Mouse (Mus musculus) B cell, adult 62 days (primary cell): ENCODE measurements around the gene Bola2. TPM values are rescaled to one million over a fixed set of nuclear protein-coding genes. Genes with fewer than 3 reads are reported as not detected.

Source experiments
- total RNA-seq: library from RNA; stranded (reverse); gene quantifications from 4 replicates; pipeline ENCODE4 v1.2.4, GENCODE M21; 2023

Bola2 gene
- 90.9 to 132 TPM (median 97.6 TPM) in 4 replicates for total RNA-seq

GRCm38 (mm10) chr7:126695210-126695611, at the start of gene Bola2:
Gene Bola2 (plus strand): TSS chr7:126695401.

GRCm38 (mm10) chr7:126649231-126650051, 45.8 kb upstream of the Bola2 start, which contains the start of gene Sgf29:
Gene Sgf29 (plus strand): TSS chr7:126649309.

GRCm38 (mm10) chr7:126676207-126676606, 19.0 kb upstream of the Bola2 start, which contains the start of gene Sult1a1:
Gene Sult1a1 (minus strand): TSS chr7:126676432.

GRCm38 (mm10) chr7:126695631-126696207, 518 bp downstream of the Bola2 start, which contains the start of gene Slx1b:
Gene Slx1b (minus strand): TSS chr7:126695784.

GRCm38 (mm10) chr7:126707442-126708174, 12.4 kb downstream of the Bola2 start, which contains the start of gene Coro1a:
Gene Coro1a (minus strand): TSS chr7:126707787.

Other genes with a start within 250 kb of the Bola2 start
- gene Atp2a1, start 232.3 kb upstream of the Bola2 start, total RNA-seq = 0.15 to 0.72 TPM (median 0.34 TPM) in 4 replicates
- 69.8 to 81.3 TPM (median 71.0 TPM) in 4 replicates for gene Sh2b1, start 220.0 kb upstream of the Bola2 start, total RNA-seq
- gene Tufm, start 208.0 kb upstream of the Bola2 start, total RNA-seq = 46.5 to 61.1 TPM (median 51.6 TPM) in 4 replicates
- gene Atxn2l, start 192.0 kb upstream of the Bola2 start, total RNA-seq = 208 to 212 TPM (median 210 TPM) in 4 replicates
- 130 to 146 TPM (median 143 TPM) in 4 replicates for gene Eif3c, start 129.0 kb upstream of the Bola2 start, total RNA-seq
- gene Apobr, start 110.5 kb upstream of the Bola2 start, total RNA-seq = 1.7 to 3.9 TPM (median 2.4 TPM) in 4 replicates
- gene Cln3, start 109.6 kb upstream of the Bola2 start, total RNA-seq = 60.3 to 80.2 TPM (median 76.1 TPM) in 4 replicates
- gene Il27, start 100.5 kb upstream of the Bola2 start, total RNA-seq = not detected in 4 replicates
- gene Nupr1, start 64.5 kb upstream of the Bola2 start, total RNA-seq = not detected in 4 replicates
- gene Sgf29, start 46.1 kb upstream of the Bola2 start, total RNA-seq = 56.8 to 72.7 TPM (median 63.1 TPM) in 4 replicates
- 0.46 TPM in 1 of 4 replicates, not detected in the others for gene Sult1a1, start 19.0 kb upstream of the Bola2 start, total RNA-seq
- gene Slx1b, start 383 bp downstream of the Bola2 start, total RNA-seq = 4.7 to 6.0 TPM (median 5.2 TPM) in 4 replicates
- 1,245 to 1,260 TPM (median 1,252 TPM) in 4 replicates for gene Coro1a, start 12.4 kb downstream of the Bola2 start, total RNA-seq
- gene Mapk3, start 64.2 kb downstream of the Bola2 start, total RNA-seq = 42.9 to 46.2 TPM (median 43.3 TPM) in 4 replicates
- gene Gdpd3, start 70.9 kb downstream of the Bola2 start, total RNA-seq = 2.3 to 5.6 TPM (median 3.7 TPM) in 4 replicates
- 220 to 232 TPM (median 230 TPM) in 4 replicates for gene Ypel3, start 81.6 kb downstream of the Bola2 start, total RNA-seq
- gene Tbx6, start 86.1 kb downstream of the Bola2 start, total RNA-seq = 7.8 to 8.8 TPM (median 8.4 TPM) in 4 replicates
- gene Ppp4c, start 97.1 kb downstream of the Bola2 start, total RNA-seq = 252 to 268 TPM (median 266 TPM) in 4 replicates
- 0.33 TPM in 1 of 4 replicates, not detected in the others for gene Fam57b, start 102.3 kb downstream of the Bola2 start, total RNA-seq
- not detected in 4 replicates for gene 4930451I11Rik, start 136.2 kb downstream of the Bola2 start, total RNA-seq
- not detected in 4 replicates for gene Doc2a, start 152.0 kb downstream of the Bola2 start, total RNA-seq
- gene Hirip3, start 166.6 kb downstream of the Bola2 start, total RNA-seq = 20.9 to 32.3 TPM (median 26.0 TPM) in 4 replicates
- gene Ino80e, start 167.0 kb downstream of the Bola2 start, total RNA-seq = 78.5 to 88.5 TPM (median 82.9 TPM) in 4 replicates
- 79.8 to 90.3 TPM (median 84.2 TPM) in 4 replicates for gene Taok2, start 189.3 kb downstream of the Bola2 start, total RNA-seq
- gene Tmem219, start 227.5 kb downstream of the Bola2 start, total RNA-seq = 37.9 to 43.4 TPM (median 42.2 TPM) in 4 replicates
- gene Kctd13, start 233.5 kb downstream of the Bola2 start, total RNA-seq = 39.8 to 42.9 TPM (median 41.8 TPM) in 4 replicates